Mouse (Mus musculus): ENCODE data around the gene Tfr2. TPM values are rescaled to one million over a fixed set of nuclear protein-coding genes. Genes with fewer than 3 reads are reported as not detected.

The Tfr2 gene
- polyA plus RNA-seq, 1 experiment from 2014 or later = 0.46 TPM

DNA sequence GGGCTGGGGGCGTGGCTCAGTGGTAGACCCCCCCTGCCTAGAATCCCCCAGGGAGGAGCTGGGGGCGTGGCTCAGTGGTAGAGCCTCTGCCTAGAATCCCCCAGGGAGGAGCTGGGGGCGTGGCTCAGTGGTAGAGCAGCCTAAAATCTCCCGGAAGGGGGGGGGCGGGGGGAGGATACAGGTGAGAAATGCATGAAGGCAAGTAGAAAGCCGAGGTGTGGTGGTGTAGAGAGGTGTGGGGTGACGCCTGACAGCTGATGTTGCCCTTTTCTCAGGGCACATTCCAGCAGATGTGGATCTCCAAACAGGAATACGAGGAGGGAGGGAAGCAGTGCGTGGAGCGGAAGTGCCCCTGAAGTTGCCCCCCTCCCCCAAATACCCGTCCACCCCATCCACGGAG lies 609 bp upstream of the Tfr2 start:
- H3K9ac ChIP-seq (ENCODE audit: low read length) = no peak overlapping the region
- H3K9me3 ChIP-seq (ENCODE audit: control insufficient read depth, low read length) = no peaks in the 10 kb centered on the region
- H3K4me1 ChIP-seq (replicated peaks; ENCODE audit: control insufficient read depth, insufficient read depth, low read length) = peaks cover 2% of the 10 kb centered on the region; the same call in 1 of the 2 replicates
- peak overlapping the region; percentile 13; the same call in 1 of the 2 replicates for H3K4me2 ChIP-seq (ENCODE audit: low read depth, low read length)
- no peaks in the 10 kb centered on the region for H3K36me3 ChIP-seq (ENCODE audit: control insufficient read depth, insufficient read depth, low read length)
- H3K4me3 ChIP-seq (ENCODE audit: low read length) = no peak overlapping the region
- WGBS = 58% methylated on average over 12 of the region's 12 CpGs
- no peak overlapping the region for H3K27ac ChIP-seq (ENCODE audit: low read length)
- peaks cover 2% of the 10 kb centered on the region; the same call in 1 of the 2 replicates for H3K27me3 ChIP-seq (ENCODE audit: control insufficient read depth, insufficient read depth, low read depth, low read length)
- ATAC-seq (ENCODE audit: low read depth) = no peak

GRCm38 (mm10) chr5:137570181-137570580 lies 541 bp downstream of the Tfr2 start:
- Histone ChIP-seq H3K27ac (ENCODE audit: low read length) (no peak overlapping the region), H3K4me3 (ENCODE audit: low read length) (no peak overlapping the region), H3K36me3 (ENCODE audit: control insufficient read depth, insufficient read depth, low read length) (no peaks in the 10 kb centered on the region), H3K4me2 (ENCODE audit: low read depth, low read length) (no peak overlapping the region), H3K9ac (ENCODE audit: low read length) (no peak overlapping the region), H3K27me3 (ENCODE audit: control insufficient read depth, insufficient read depth, low read depth, low read length) (peaks cover 5% of the 10 kb centered on the region), H3K9me3 (ENCODE audit: control insufficient read depth, low read length) (no peaks in the 10 kb centered on the region), H3K4me1 (replicated peaks; ENCODE audit: control insufficient read depth, insufficient read depth, low read length) (peaks cover 5% of the 10 kb centered on the region; the same call in 1 of the 2 replicates)
- 38% methylated on average over 7 of the region's 7 CpGs for WGBS
- no peak for ATAC-seq (ENCODE audit: low read depth)

DNA sequence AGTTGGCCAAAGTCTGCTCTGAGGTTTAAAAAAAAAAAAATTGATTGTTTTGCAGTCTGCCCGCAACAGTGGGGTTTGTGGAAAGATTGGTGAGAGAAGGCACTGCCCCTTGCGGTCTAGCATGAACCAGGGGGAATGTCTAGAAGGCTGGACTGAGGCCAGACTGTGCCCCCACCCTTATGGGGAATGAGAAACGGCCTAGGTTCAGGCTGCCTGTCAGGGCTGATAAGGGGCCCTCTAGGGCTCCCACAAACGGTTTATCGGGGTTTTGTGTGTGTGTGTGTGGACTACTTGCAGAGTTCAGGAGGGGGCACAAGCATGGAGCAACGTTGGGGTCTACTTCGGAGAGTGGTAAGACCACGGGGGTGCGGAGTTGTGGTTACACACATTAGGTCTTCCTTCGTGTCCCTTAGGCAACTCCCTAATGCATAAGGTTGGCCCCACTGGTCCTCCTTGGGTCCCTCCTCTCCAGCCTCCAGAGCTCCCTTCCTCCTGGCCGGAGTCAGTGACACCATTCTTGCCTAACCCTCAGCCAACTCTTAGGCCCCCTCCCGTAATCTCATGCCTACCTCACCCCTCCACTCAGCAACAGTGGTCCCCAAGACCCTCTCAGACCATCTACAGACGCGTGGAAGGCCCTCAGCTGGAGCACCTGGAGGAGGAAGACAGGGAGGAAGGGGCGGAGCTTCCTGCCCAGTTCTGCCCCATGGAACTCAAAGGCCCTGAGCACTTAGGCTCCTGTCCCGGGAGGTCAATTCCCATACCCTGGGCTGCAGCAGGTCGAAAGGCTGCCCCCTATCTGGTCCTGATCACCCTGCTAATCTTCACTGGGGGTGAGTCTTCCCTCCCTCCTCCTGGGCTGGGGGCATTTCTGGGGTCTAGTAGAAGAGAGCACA lies 1.3 kb downstream of the Tfr2 start:
- WGBS = 72% methylated on average over 17 of the region's 17 CpGs
- no peak overlapping the region for H3K4me2 ChIP-seq (ENCODE audit: low read depth, low read length)
- no peak overlapping the region for H3K4me3 ChIP-seq (ENCODE audit: low read length)
- peak; percentile 21; the same call in 1 of the 2 replicates for ATAC-seq (ENCODE audit: low read depth)
- no peak overlapping the region for H3K27ac ChIP-seq (ENCODE audit: low read length)
- H3K4me1 ChIP-seq (replicated peaks; ENCODE audit: control insufficient read depth, insufficient read depth, low read length) = peaks cover 5% of the 10 kb centered on the region; the same call in 1 of the 2 replicates
- peaks cover 5% of the 10 kb centered on the region for H3K27me3 ChIP-seq (ENCODE audit: control insufficient read depth, insufficient read depth, low read depth, low read length)
- H3K9me3 ChIP-seq (ENCODE audit: control insufficient read depth, low read length) = no peaks in the 10 kb centered on the region
- H3K9ac ChIP-seq (ENCODE audit: low read length) = no peak overlapping the region
- H3K36me3 ChIP-seq (ENCODE audit: control insufficient read depth, insufficient read depth, low read length) = no peaks in the 10 kb centered on the region

GRCm38 (mm10) chr5:137574470-137574901 lies 4.8 kb downstream of the Tfr2 start:
- ATAC-seq (ENCODE audit: low read depth) = no peak
- 9% methylated on average over 27 of the region's 27 CpGs for WGBS
- Histone ChIP-seq H3K9ac (ENCODE audit: low read length) (0 out of 2 replicates have a peak overlapping the region, but pooled peaks have one; percentile 2), H3K27me3 (ENCODE audit: control insufficient read depth, insufficient read depth, low read depth, low read length) (peaks cover 5% of the 10 kb centered on the region), H3K4me2 (ENCODE audit: low read depth, low read length) (peak overlapping the region; percentile 46), H3K4me1 (replicated peaks; ENCODE audit: control insufficient read depth, insufficient read depth, low read length) (0 out of 2 replicates have a peak, but pooled peaks cover 3% of the 10 kb centered on the region), H3K9me3 (ENCODE audit: control insufficient read depth, low read length) (no peaks in the 10 kb centered on the region), H3K27ac (ENCODE audit: low read length) (no peak overlapping the region), H3K4me3 (ENCODE audit: low read length) (peak overlapping the region; percentile 20), H3K36me3 (ENCODE audit: control insufficient read depth, insufficient read depth, low read length) (no peaks in the 10 kb centered on the region)

DNA sequence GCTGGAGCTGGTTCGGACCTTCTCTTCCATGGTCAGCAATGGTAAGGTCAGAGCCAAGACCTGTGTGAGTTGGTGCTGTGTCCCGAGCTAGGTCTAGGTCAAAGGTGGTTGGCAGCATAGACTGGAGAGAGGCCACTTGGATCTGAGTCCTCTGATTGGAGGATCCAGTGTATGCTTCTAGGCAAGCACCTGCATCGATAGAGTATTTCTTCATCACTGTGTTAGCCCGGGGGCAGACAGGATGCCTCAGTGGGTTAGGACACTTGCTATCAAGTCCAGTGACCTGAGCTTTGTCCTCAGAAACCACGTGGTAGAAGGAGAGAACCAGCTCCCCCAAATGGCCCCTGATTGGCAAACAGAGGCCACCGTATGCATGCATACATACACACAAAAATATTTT lies 10.6 kb downstream of the Tfr2 start:
- 74% methylated on average over 6 of the region's 6 CpGs for WGBS
- H3K4me1 ChIP-seq (replicated peaks; ENCODE audit: control insufficient read depth, insufficient read depth, low read length) = peaks cover 6% of the 10 kb centered on the region; the same call in 1 of the 2 replicates
- H3K4me3 ChIP-seq (ENCODE audit: low read length) = no peak overlapping the region
- no peaks in the 10 kb centered on the region for H3K9me3 ChIP-seq (ENCODE audit: control insufficient read depth, low read length)
- no peak overlapping the region for H3K9ac ChIP-seq (ENCODE audit: low read length)
- peaks cover 3% of the 10 kb centered on the region; the same call in 1 of the 2 replicates for H3K27me3 ChIP-seq (ENCODE audit: control insufficient read depth, insufficient read depth, low read depth, low read length)
- H3K4me2 ChIP-seq (ENCODE audit: low read depth, low read length) = no peak overlapping the region
- no peak for ATAC-seq (ENCODE audit: low read depth)
- H3K27ac ChIP-seq (ENCODE audit: low read length) = no peak overlapping the region
- H3K36me3 ChIP-seq (ENCODE audit: control insufficient read depth, insufficient read depth, low read length) = no peaks in the 10 kb centered on the region

DNA sequence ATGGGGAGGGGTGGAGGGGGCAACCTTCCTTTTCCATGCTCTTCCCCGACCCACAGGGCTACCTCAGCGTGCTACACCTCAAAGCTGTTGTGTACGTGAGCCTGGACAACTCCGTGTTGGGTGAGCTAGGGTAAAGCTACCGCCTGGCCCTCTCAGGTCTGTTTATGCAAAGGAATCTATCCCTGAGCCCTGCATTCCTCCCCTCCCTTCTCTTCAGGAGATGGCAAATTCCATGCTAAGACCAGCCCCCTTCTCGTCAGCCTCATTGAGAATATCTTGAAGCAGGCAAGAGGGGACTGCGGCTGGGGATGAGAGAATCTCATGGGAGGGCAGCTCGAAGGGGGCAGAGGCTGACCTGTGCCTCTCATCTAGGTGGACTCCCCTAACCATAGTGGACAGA lies 13.1 kb downstream of the Tfr2 start:
- 25% methylated on average over 8 of the region's 8 CpGs for WGBS
- H3K27me3 ChIP-seq (ENCODE audit: control insufficient read depth, insufficient read depth, low read depth, low read length) = peaks cover 3% of the 10 kb centered on the region; the same call in 1 of the 2 replicates
- H3K9ac ChIP-seq (ENCODE audit: low read length) = no peak overlapping the region
- H3K9me3 ChIP-seq (ENCODE audit: control insufficient read depth, low read length) = no peaks in the 10 kb centered on the region
- H3K4me3 ChIP-seq (ENCODE audit: low read length) = no peak overlapping the region
- H3K27ac ChIP-seq (ENCODE audit: low read length) = no peak overlapping the region
- H3K36me3 ChIP-seq (ENCODE audit: control insufficient read depth, insufficient read depth, low read length) = no peaks in the 10 kb centered on the region
- H3K4me1 ChIP-seq (replicated peaks; ENCODE audit: control insufficient read depth, insufficient read depth, low read length) = peaks cover 6% of the 10 kb centered on the region; the same call in 1 of the 2 replicates
- H3K4me2 ChIP-seq (ENCODE audit: low read depth, low read length) = no peak overlapping the region
- peak; percentile 33; the same call in 1 of the 2 replicates for ATAC-seq (ENCODE audit: low read depth)

GRCm38 (mm10) chr5:137583670-137584169 lies 14.1 kb downstream of the Tfr2 start:
- peaks cover 3% of the 10 kb centered on the region; the same call in 1 of the 2 replicates for H3K27me3 ChIP-seq (ENCODE audit: control insufficient read depth, insufficient read depth, low read depth, low read length)
- 11% methylated on average over 27 of the region's 27 CpGs for WGBS
- peak overlapping the region; percentile 53 for H3K9ac ChIP-seq (ENCODE audit: low read length)
- no peaks in the 10 kb centered on the region for H3K9me3 ChIP-seq (ENCODE audit: control insufficient read depth, low read length)
- peak overlapping the region; percentile 43 for H3K4me3 ChIP-seq (ENCODE audit: low read length)
- H3K4me1 ChIP-seq (replicated peaks; ENCODE audit: control insufficient read depth, insufficient read depth, low read length) = peaks cover 6% of the 10 kb centered on the region; the same call in 1 of the 2 replicates
- no peak overlapping the region for H3K27ac ChIP-seq (ENCODE audit: low read length)
- peak overlapping the region; percentile 59 for H3K4me2 ChIP-seq (ENCODE audit: low read depth, low read length)
- ATAC-seq (ENCODE audit: low read depth) = peak; percentile 65
- H3K36me3 ChIP-seq (ENCODE audit: control insufficient read depth, insufficient read depth, low read length) = no peaks in the 10 kb centered on the region

DNA sequence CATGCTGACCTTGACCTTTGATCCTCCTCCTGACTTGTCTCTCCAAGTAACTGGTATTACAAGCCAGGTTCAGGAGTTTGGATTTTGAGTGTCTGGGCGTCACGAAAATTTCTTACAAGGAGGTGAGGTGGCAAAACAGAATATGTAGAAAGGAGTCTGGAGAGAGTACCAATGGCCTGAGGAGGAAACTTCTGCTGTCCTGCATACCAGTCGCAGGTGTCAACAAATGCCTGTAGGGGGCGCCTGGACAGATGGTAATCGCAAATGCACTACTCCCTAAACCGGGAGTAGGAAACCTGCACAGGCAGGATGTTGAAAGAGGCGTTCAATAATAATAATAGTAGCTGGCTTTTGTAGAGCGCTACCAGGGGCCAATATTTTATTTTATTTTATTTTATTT lies 15.3 kb downstream of the Tfr2 start:
- peaks cover 3% of the 10 kb centered on the region; the same call in 1 of the 2 replicates for H3K27me3 ChIP-seq (ENCODE audit: control insufficient read depth, insufficient read depth, low read depth, low read length)
- no peak overlapping the region for H3K4me3 ChIP-seq (ENCODE audit: low read length)
- H3K9me3 ChIP-seq (ENCODE audit: control insufficient read depth, low read length) = no peaks in the 10 kb centered on the region
- H3K4me2 ChIP-seq (ENCODE audit: low read depth, low read length) = no peak overlapping the region
- no peaks in the 10 kb centered on the region for H3K36me3 ChIP-seq (ENCODE audit: control insufficient read depth, insufficient read depth, low read length)
- ATAC-seq (ENCODE audit: low read depth) = no peak
- no peak overlapping the region for H3K27ac ChIP-seq (ENCODE audit: low read length)
- 27% methylated on average over 8 of the region's 8 CpGs for whole genome bisulfite sequencing
- no peak overlapping the region for H3K9ac ChIP-seq (ENCODE audit: low read length)
- peaks cover 6% of the 10 kb centered on the region; the same call in 1 of the 2 replicates for H3K4me1 ChIP-seq (replicated peaks; ENCODE audit: control insufficient read depth, insufficient read depth, low read length)

DNA sequence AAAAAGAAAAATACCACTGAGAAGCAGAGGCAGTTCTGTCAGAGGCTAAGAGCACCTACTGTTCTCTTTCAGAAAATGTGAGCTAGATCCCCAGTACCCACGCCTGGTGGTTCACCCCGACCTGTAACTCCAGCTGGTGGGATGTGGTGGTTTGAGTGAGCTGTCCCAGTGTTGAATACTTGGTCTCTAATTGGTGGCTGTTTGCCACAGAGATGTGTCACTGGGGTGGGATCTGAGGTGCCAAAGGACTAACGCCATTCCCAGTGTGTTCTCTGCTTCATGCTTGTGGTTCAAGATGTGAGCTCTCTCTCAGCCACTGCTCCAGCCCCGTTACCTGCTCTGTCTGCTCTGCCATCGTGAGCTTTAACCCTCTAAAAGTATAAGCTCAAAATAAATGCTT lies 20.9 kb downstream of the Tfr2 start:
- Histone ChIP-seq H3K4me3 (ENCODE audit: low read length) (no peak overlapping the region), H3K9me3 (ENCODE audit: control insufficient read depth, low read length) (no peaks in the 10 kb centered on the region), H3K4me1 (replicated peaks; ENCODE audit: control insufficient read depth, insufficient read depth, low read length) (no peaks in the 10 kb centered on the region), H3K4me2 (ENCODE audit: low read depth, low read length) (no peak overlapping the region), H3K27ac (ENCODE audit: low read length) (no peak overlapping the region), H3K36me3 (ENCODE audit: control insufficient read depth, insufficient read depth, low read length) (no peaks in the 10 kb centered on the region), H3K27me3 (ENCODE audit: control insufficient read depth, insufficient read depth, low read depth, low read length) (no peaks in the 10 kb centered on the region), H3K9ac (ENCODE audit: low read length) (no peak overlapping the region)
- 74% methylated on average over 5 of the region's 5 CpGs for WGBS
- ATAC-seq (ENCODE audit: low read depth) = no peak

All from lung, embryonic 16.5 days (tissue).